Mouse (Mus musculus): ENCODE data around the gene Il17rd.

- TF ChIP-seq CHD2 (IDR thresholded peaks at IDR 0.05; ENCODE audit: low read depth, low read length) = no peak
- TF ChIP-seq ZNF384 (IDR thresholded peaks at IDR 0.05; ENCODE audit: low read depth, low read length) = no peak
These were observed 77.2 kb downstream of the Il17rd start for GRCm38 (mm10) chr14:27115991-27116390.
